Mouse (Mus musculus) MEL (cell line): ENCODE data around the gene Tspan18.

ENCODE experiments used
- CTCF ChIP-seq, 3 experiments: IDR thresholded peaks in 2 of 3; conservative IDR thresholded peaks in 1 of 3; 2 replicates each; pipeline ENCODE4 v1.5.1; 2011 to 2012; ENCODE audit warnings: low read length in 3 of 3, low read depth in 2 of 3, mild to moderate bottlenecking in 2 of 3, improper control_type of control experiment in 1 of 3, inconsistent platforms in 1 of 3, mixed read lengths in 1 of 3, moderate library complexity in 1 of 3; ENCODE audit not compliant: control insufficient read depth in 1 of 3, insufficient read depth in 1 of 3, poor library complexity in 1 of 3, severe bottlenecking in 1 of 3
- E2F4 ChIP-seq: IDR thresholded peaks from 2 replicates; pipeline ENCODE4 v1.6.1; 2011; ENCODE audit warnings: low read depth, low read length, improper control_type of control experiment, borderline replicate concordance
- POLR2A ChIP-seq, 2 experiments: IDR thresholded peaks; 2 replicates each; pipeline ENCODE4 v1.6.1; 2011 to 2012; ENCODE audit warnings: low read length in 2 of 2, mild to moderate bottlenecking in 2 of 2, control low read depth in 1 of 2, improper control_type of control experiment in 1 of 2, low read depth in 1 of 2, moderate library complexity in 1 of 2; ENCODE audit not compliant: control insufficient read depth in 1 of 2, insufficient read depth in 1 of 2, poor library complexity in 1 of 2

GRCm38 (mm10) chr2:93242166-93242565 lies 92.1 kb downstream of the Tspan18 start:
- TF ChIP-seq CTCF (IDR thresholded peaks at IDR 0.05 in 2 of 3, conservative IDR thresholded peaks at IDR 0.05 in 1 of 3; ENCODE audit: control insufficient read depth in 1 of 3, insufficient read depth in 1 of 3, low read depth in 2 of 3, low read length in 3 of 3, poor library complexity in 1 of 3, severe bottlenecking in 1 of 3) (no peak), POLR2A (IDR thresholded peaks at IDR 0.05; ENCODE audit: control insufficient read depth in 1 of 2, insufficient read depth in 1 of 2, low read depth in 1 of 2, low read length in 2 of 2, poor library complexity in 1 of 2) (no peak), E2F4 (no peak)
